Mouse (Mus musculus) thymus, postnatal 10 days (tissue): ENCODE results near the gene Tmem156.
"Not testable (repeated sequence)": the region's sequence is repeated elsewhere in the genome, so short reads cannot be mapped to it uniquely, and the experiment has no call there.

Source experiments
- DNase-seq, 2 experiments: peaks; one replicate each; pipeline ENCODE4 v3.0.0; 2021; ENCODE audit warnings: low spot score in 2 of 2

Gene Tmem156

GRCm38 (mm10) chr5:65091921-65092320 is at the start of gene Tmem156:
Gene Tmem156 (minus strand): TSS chr5:65092132.
- DNase-seq = no peak

- no peak for DNase-seq
Measured at GRCm38 (mm10) chr5:65141242-65141641, 49.3 kb upstream of the Tmem156 start.

- DNase-seq = no peak
Measured at GRCm38 (mm10) chr5:65137073-65137472, 45.1 kb upstream of the Tmem156 start.

- no peak for DNase-seq
Measured at GRCm38 (mm10) chr5:65136159-65136558, 44.2 kb upstream of the Tmem156 start.

GRCm38 (mm10) chr5:65131211-65131879 is 39.4 kb upstream of the Tmem156 start:
- no peak for DNase-seq

- DNase-seq = no peak
Measured at GRCm38 (mm10) chr5:65130528-65131210, 38.7 kb upstream of the Tmem156 start.

- DNase-seq = no peak
Measured at GRCm38 (mm10) chr5:65128481-65128880, 36.5 kb upstream of the Tmem156 start.

GRCm38 (mm10) chr5:65126137-65126536 is 34.2 kb upstream of the Tmem156 start:
- DNase-seq = no peak

GRCm38 (mm10) chr5:65122616-65123015 is 30.7 kb upstream of the Tmem156 start:
- DNase-seq = no peak

GRCm38 (mm10) chr5:65119918-65120317 is 28.0 kb upstream of the Tmem156 start:
- no peak for DNase-seq

- no peak for DNase-seq
Measured at GRCm38 (mm10) chr5:65119495-65119894, 27.6 kb upstream of the Tmem156 start.

- DNase-seq = no peak
Measured at GRCm38 (mm10) chr5:65116789-65117188, 24.9 kb upstream of the Tmem156 start.

GRCm38 (mm10) chr5:65113323-65113722 is 21.4 kb upstream of the Tmem156 start:
- no peak for DNase-seq

GRCm38 (mm10) chr5:65112225-65112624 is 20.3 kb upstream of the Tmem156 start:
- DNase-seq = not testable (repeated sequence)

- peak; percentile 8 to 22 for DNase-seq
Measured at GRCm38 (mm10) chr5:65107773-65108432, 16.0 kb upstream of the Tmem156 start.

- peak; percentile 76 to 88 for DNase-seq
Measured at GRCm38 (mm10) chr5:65106876-65107772, 15.2 kb upstream of the Tmem156 start, which contains the start of gene Klhl5. Gene Klhl5 (plus strand): TSS chr5:65107539.

GRCm38 (mm10) chr5:65102641-65103042 is 10.7 kb upstream of the Tmem156 start:
- DNase-seq = no peak

- DNase-seq = no peak
Measured at GRCm38 (mm10) chr5:65102026-65102640, 10.2 kb upstream of the Tmem156 start.

- DNase-seq = no peak
Measured at GRCm38 (mm10) chr5:65101621-65102020, 9.7 kb upstream of the Tmem156 start.

GRCm38 (mm10) chr5:65101209-65101608 is 9.3 kb upstream of the Tmem156 start:
- no peak for DNase-seq

GRCm38 (mm10) chr5:65100002-65100401 is 8.1 kb upstream of the Tmem156 start:
- DNase-seq = no peak
